Mouse (Mus musculus): ENCODE data around the gene Pou2f2.

The Pou2f2 gene

DNA sequence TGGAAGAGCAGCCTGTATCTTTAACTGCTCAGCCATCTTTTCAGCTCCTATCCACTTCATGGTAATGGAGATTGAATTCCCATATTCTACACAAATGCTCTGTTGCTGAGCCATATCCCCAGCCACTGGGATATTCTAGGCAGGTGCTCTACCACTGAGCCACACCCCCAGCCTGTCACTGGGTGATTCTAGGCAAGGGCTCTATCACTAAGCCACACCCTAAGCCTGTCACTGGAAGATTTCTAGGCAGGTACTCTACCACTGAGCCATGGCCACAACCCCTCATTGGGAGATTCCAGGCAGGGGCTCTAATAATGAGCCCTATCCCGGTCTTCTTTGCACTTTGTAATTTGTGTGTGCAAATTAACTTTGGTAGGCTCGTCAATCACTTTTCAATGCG lies 15.6 kb upstream of the Pou2f2 start:
- DNase-seq: no peak

DNA sequence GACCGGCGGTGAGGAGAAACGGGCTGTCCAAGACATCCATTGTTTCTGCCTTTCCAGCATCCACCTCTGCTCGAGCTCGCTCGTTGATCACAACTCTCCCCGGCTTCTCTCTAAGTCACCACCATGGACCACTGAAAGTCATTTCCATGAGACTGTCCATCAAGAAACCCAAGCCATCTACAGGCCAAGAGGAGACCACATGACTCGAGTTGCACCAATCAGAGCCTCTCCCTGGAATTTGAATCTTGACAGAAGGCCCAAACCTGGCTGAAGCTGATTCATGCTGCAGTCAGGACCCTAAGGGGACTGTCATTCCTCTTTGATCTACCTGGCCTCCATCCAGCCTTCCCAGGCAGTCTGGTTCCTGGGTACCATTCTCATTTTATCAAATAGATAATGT lies 12.6 kb upstream of the Pou2f2 start:
- DNase-seq: no peak

DNA sequence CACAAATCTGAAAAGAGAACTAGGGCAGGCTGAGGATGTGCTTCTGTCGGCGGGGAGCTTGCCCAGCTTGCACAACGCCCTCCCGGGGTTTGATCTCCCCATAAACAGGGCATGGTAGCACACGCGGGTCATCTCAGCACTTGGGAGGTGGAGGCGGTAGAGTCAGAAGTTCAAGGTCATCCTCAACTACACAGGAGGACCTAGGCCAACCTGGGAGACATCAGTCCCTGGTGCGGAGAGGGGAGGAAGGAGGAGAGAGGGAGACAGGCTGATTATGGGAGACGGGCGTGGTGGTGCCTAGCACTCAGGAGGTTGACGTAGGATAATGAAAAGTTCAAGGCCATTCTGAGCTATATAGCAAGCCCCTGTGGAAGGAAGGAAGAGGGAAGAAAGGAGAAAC lies 11.3 kb upstream of the Pou2f2 start:
- no peak for DNase-seq

DNA sequence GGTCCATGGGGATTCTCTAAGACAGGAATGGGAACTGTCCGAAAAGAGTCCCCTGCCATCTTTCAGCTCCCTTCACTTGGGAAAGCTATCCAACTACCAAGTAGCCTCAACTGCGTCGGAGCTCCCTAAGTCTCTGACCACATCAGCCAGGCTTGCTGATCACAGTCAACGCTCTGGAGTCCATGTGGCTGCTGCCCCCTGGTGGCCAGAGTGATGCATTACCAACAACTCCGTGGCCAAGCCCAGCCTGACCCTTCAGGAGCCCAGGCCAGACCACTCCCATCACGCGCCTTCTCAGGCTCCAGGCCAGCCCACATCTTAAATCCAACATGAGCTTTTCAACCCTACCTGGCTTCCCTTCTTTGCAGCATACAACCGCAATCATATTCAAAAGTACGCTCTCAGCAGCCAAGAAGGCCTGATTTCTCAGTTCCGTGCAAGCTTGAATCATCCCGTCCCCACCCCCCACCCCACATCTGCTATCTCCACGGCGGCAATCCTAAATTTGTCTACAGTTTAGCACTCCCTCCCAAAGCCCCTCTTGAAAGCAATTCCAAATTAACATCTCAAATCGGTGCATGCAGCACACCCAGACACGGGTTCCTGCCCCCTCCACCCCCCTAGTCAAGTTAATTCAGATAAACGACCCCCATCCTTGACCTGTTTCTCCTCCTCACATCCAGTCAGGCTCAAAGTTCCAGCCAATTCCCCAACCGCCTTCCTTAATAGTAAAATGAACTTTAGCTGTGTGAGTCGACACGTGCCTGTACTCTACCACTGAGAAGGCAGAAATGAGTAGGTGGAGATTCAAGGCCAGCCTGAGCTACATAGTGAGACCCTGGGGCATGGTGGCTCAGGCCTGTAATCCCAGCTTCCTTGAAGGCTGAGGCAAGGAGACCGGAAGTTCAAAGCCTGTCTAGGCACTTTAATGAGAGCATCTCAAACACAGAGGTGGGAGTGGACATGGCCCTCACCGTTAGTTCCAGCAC lies 8.4 kb upstream of the Pou2f2 start:
- peak; percentile 83 to 90 for DNase-seq

DNA sequence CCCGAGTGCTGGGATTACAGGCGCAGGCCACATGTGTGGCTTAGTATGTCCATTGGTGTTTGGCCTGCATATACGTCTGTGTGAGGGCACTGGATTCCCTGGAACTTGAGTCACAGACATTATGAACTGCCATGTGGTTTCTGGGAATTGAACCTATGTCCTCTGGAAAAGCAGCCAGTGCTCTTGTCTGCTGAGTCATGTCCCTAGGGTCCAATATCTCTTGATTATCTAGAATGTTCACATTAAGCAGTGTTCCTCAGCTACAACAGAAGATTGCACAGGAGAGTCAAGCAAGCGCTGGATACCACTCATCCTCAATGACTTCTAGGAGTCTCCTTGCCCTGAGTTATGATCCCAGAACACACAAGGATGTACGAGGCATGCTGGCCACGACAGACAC lies 4.6 kb upstream of the Pou2f2 start:
- no peak for DNase-seq

DNA sequence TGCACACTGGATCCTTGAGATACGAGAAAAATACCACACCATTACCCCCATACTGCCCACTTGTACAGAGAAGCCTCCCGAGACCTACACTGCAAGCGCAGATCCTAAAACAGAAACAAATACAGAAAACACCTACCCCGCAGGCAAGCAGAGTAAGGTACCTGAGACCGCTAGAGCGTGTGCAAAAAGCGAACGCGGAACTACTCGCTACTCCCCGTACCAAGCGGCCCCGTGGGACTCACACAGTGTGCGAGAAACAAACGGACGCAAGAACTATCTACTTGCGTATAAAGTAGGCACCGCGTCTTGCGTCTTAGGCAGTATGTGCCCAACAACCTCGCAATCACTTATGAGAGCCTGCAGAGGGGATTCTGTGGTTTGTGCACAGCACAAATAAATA lies 2.3 kb upstream of the Pou2f2 start:
- DNase-seq: no peak

DNA sequence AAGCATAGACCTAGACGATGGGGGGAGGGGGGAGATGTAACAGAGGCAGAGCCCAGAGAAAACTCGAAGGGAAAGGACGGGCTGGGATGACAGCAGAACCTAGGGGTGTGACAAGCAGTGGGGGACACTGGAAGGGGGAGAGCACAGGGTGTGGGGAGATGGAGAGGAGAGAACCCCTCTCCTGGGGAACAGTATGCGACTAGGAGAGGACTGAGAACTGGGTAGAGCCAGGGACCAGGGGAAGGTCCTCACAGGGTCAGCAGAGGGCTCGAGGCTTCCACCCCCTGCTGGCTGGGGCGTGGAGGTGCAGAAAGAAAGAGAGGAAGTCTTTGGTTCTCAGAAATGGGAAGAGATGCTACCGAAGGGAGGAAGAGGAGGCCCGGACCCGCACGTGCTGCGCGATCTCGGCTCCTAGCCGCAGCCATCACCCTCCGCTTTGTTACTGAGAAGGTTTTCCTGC lies 1.8 kb upstream of the Pou2f2 start:
- peak; percentile 46 to 66 for DNase-seq

DNA sequence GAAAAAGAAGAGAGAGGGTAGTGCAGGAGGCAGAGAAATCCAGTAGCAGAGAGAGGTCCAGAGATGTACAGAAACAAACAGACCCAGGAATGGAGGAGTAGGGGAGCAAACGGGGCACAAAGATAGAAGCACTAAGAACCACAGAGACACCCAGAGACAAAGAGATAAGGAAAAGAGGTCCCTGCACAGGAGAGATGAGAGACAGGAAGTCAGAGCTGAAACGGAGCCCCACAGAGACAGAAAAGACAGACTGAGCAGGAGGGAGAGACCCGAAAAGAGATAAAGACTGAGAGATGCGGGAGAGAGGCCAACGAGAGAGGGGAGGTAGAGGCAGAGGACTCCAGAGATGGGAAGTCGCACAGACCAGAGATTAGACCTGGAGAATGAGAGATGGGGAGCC lies 986 bp upstream of the Pou2f2 start:
- DNase-seq: no peak

DNA sequence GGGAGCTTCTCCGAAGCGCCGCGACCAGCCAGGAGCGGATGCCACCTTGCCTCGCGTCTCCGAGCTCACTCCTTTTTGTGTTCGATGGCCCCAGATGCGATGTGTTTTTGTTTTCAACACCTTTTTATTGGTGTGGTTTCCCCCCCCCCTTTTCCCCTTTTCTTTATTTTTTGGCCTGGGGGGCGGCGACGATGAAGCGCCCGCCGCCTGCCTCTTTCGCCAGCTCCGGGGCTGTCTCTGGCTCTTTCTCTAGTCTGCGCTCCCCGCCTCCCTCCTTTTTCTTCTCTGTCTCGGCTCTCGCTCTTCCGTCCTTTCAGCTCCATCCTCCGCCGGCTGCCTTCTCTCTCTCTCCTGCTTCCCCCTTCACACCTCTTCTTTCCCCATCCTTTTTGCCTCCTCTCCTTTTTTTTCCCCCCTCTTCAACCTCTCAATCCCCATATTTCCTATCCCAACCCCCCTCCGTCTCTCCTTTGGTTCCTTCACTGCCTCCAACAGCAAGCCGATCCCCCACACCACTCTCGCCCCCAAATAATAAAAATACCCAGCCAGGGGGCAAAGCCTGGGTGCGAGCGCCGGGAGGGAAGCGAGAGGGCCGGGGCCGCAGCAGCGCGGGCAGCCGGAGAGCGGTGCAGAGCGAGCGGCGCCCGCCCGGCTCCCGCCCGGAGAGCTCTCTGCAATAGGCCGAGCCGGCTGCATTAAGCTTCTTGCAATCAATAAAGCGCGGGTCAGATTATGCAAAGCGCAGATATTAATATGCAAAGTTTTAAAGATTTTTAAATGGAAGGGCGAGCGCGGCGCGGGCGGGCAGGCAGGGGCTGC lies 530 bp downstream of the Pou2f2 start:
- DNase-seq: peak in 1 of 2 experiments; percentile 31

DNA sequence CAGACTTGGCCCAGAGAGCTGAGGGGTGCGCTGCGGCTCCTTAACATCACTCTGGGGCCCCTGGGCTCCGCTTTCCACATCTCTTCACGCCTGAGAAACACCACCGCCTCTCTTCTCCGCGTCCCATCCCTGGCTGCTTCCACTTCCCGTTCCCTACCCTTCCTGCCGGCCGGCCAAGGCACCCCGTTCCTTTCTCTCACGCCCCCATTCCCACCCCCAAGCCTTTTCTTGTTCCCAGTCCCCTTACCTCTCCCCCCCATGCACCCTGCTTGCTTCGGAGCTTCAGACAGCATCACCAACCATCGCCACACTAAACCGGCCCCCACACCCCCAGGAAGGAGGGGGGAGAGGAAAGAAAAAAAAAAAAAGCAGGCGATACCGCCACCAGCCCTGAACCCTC lies 1.2 kb downstream of the Pou2f2 start:
- no peak for DNase-seq

DNA sequence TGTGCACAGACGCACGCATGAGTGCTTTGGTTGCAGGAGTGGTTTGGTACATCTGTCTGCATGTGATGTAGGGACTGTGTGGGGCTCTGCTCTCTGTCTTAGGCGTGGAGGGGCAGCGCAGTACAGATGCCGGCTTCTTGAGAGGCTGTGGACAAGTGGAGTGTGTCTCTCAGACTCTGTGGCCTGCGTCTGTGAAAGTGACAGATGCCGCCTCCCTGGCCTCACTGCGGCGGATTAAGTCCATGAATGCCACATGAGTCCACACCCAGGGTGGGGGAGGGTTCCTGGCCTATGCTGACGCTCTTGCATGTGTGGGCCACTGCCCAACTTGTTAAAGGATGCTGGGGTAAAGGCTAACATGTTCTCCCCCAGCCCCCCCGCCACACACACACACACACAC lies 5.2 kb downstream of the Pou2f2 start:
- no peak for DNase-seq

DNA sequence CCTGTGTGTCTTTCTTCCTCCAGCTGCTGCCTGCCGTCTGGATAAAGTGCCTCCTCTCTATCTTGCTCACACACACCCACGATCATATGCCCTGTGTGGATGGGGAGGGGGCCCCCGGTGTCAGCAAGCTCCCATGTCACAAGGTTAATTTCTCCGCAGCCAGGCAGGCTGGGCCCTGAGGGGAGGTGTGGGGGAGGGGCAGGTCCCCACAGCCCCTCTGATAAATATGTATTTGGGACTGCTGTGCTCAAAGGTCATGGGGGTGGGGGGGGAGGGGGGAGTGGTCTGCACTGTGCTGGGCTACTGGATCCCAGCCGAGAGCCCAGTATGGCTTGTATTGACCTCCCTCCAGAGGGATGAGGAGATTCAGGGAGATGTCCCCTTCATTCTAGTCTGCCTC lies 6.9 kb downstream of the Pou2f2 start:
- no peak for DNase-seq

DNA sequence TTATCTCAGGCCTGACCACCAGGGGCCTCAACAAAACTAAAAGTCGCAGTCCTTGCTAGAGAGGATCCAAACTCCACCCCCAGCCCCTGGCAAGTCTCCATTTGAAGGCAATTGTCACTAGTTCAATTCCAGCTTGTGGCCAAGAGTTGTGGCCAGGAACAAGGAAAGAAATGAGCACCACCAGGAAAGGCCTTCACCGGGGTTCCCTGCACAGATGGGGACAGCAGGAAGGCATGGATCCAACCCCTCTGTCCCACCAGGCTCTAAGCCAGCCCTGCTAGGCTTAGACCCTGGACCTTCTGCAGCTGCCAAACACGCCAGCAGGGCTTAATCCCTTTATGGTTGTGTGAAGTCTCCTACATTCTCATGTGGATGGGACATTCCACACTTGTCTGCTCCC lies 8.9 kb downstream of the Pou2f2 start:
- DNase-seq: no peak

DNA sequence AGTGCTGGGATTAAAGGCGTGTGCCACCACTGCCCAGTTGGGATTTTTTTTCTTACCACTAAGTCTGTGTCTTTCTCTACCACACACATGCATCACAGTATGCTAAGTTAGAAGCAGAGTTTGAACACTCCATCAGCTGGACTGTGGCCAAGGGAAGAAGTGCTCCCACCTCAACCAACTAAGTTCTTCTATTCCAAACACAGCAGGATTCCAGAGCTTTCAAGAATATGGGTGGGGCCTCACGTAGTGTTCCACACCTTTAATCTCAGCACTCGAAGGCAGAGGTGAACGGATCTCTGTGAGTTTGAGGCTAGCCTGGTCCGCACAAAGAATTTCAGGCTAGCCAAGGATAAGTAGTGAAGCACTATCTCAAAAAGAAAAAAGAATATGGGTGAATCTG lies 13.4 kb downstream of the Pou2f2 start:
- no peak for DNase-seq

DNA sequence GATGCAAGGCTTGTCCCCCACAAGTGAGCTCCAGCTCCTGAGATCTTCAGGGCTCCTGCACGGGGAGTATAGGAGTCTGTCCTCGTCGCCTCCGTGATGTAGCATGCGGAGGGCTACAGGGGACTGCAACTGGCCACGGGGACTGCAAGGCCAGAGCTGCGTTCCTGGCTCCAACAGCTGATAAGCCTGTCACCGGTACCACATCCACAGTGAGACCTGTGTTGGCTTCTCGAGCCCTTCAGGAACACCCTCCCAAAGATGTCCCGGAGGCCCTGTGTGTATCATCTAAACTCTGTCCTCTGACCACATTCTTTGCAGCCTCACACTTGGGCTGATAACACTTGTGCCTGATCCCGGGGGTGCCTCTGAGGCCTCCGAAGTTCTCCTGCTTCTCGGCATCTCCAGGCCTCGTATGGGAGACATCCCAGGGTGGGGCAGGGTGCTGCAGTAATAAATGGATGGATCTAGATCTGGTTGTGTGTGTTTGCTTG lies 23.3 kb downstream of the Pou2f2 start:
- no peak for DNase-seq

DNA sequence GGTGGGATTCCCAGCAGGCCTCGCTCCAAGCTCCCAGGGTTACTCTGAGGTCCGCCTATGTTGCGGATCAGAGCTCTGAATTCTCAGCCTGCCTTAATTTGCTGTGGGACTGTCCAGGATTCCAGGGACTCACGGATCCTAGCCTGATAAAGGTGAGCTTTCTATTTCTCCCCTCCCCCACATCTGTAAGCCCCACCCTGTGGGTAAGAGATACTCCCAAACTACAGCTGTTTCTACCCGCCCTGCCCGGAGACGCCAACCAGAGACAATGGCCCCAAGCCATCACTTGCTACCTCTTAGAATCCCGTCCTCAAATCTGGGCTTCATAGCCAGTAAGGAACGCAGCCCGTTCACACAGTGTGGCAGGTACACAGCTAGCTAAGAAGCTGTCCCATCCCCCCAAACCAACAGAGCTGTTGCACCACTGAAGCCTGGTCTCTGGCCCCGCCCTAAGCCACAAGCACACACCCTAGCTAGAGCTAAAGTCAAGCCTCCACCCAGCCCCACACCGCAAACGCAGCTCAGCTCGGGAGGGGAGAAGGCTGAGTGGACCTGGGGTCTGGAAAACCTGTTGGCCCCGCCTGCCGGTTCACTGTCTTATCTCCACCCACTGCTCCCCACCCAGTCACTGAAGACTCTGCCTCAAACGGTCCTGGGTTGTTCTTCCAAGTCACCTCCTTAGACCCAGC lies 23.9 kb downstream of the Pou2f2 start:
- DNase-seq: peak; percentile 52 to 60

DNA sequence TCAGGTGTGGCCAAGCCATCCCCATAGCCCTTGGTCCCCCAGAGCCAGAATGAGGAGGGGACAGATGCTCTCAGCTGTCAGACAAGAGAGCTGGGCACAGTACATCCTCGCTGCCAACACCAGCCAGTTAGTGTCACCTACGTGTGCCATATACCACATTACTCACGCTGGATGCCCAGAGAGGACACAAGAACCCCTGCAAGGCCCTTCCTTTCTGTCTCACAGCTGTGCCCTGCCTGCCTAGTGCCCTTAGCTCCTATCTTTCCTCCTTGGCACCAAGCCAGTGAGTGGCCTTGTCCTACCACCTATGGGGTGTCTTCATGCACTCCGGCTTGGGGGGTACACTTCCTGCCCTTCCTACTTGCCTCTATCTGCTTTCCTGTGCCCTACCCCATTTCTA lies 24.9 kb downstream of the Pou2f2 start:
- no peak for DNase-seq

DNA sequence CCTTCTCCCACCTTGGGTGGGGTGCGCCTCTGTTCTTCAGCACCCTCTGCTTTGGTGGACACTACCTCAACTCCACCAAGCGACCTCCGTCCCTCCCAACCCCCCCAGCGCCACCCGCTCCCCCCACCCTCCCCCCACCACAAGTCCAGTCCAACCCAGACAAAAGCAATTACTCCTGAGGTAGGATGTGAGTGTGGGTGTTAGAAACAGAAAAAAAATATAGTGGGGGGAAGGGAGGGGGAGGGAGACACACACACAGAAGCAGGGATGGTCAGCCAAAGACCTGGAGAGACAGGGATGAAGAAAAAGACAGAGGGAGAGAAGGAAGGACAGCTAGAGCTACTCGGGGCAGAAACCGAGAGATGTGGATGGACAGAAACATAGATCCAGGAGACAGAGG lies 25.7 kb downstream of the Pou2f2 start:
- no peak for DNase-seq

DNA sequence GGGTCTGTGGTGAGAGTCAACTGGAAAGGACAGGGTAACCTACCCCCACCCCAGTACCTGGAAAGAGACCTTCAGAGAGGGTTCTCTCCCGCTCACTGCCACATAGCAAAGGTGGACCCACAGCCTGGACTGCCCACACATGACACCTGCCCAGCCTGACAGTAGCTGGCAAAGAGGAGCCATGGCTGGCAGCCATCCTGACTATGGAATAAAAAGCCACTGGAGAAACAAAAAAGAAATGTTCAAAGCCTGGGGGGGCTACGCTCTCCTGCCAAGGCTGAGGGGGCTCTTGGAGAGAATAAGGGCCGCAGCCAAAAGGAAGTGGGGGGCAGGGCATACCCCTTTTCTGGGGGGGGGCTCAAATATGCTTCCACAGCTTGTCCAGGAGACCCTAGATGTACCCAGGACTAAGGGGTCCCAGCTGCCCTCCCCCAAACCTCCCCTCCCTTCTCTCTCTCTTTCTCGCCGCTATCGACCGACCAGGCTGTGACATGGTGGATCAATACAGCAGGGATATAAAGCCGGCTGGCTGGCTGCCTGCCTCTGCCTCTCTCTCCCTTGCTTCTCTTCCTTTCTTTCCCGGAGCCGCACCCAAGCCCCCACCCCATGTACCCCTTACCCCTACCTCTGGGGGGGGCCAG lies 27.5 kb downstream of the Pou2f2 start:
- DNase-seq: no peak

DNA sequence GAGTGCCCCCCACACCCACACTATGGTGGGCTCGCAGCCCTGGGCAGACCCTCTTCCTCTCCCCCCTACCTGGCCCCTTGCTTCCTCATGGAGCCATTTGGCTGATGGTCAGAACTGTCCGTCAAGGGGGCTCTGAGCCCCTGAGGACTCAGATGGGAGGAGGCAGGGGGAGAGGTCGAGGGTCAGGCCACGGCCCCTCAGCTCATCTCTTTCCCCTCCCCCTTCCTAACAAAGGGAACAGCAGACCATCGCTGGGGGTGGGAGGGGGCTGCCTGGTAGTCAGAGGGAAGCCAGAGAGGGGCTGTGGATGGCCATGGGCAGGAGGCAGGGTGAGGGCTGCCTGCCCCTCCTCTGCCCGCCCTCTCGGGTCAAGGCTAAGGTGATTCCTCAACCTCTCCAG lies 28.5 kb downstream of the Pou2f2 start:
- no peak for DNase-seq

DNA sequence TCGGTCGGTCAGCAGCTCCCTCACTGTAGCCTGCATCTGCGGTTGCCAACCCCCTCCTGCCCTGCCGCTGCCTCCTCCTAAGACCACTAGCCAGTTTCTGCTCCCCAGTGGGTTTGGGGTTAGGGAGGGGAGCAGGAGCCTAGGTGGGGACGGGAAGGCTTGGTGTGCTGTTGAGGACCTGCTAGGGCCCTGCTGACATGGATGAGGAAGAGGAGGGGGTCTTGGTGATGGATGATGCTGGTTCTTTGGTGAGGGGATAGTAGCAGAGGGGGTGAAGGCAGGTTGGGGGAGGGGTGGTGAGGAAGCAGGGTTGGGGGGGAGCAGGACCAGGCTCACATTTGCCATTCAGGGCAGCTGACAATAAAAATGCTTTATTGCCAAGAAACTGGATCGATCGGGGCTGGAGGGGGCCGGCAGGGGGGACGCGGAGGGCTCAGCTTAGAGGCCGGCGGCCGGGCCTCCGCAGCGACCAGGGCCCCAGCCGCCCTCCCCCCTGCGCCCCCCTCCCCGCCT lies 29.3 kb downstream of the Pou2f2 start:
- DNase-seq: no peak

DNA sequence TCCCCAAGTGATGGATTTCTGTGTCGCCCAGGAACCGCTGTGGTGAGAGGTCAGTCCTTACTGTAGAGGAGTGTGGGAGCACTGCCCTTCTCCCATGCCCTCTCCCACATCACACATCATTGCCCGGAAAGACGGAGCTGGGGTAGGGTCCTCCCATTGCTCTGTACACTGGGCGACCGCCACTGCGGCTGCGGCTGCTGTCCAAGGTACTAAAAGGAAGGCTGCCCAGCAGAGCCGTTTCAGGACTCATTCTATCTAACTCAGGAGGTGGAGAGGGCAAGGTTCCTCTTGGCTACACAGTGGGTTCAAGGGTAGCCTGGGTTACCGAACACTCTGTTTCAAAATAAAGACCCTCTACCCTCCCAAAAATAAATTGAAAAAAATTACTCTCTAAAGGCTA lies 33.6 kb downstream of the Pou2f2 start:
- DNase-seq: peak in 1 of 2 experiments; percentile 49

All from lung, postnatal 4 days (tissue).